Mouse (Mus musculus) T-helper 17 cell (primary cell): ENCODE measurements around the gene Taf1d.
"Not testable (repeated sequence)": the region's sequence is repeated elsewhere in the genome, so short reads cannot be mapped to it uniquely, and the experiment has no call there.

ENCODE experiments used
- in situ Hi-C, 2 experiments: fragments of 300-600 bp; cut with MboI, MseI; formaldehyde crosslinking; loops; 1 replicate in 1 of 2; 2 replicates in 1 of 2; pipeline ENCODE4 v1.15.1; 2025; ENCODE audit warnings: high pct_unique_total_duplicates in 2 of 2

Taf1d gene

GRCm38 (mm10) chr9:15307257-15307656, 1.2 kb downstream of the Taf1d start:
- in situ Hi-C loops, result loop anchor here in 1 of 2 experiments (10.0 kb wide), 1 partner anchor 1032 kb away; the partner anchor contains the start of gene Sesn3

GRCm38 (mm10) chr9:15308254-15308653, 2.2 kb downstream of the Taf1d start:
- in situ Hi-C loops, result loop anchor here in 1 of 2 experiments (10.0 kb wide), 1 partner anchor 1033 kb away; the partner anchor contains the start of gene Sesn3

- in situ Hi-C loops, result loop anchor here in 1 of 2 experiments (10.0 kb wide), 1 partner anchor 1035 kb away; the partner anchor contains the start of gene Sesn3
Observed at GRCm38 (mm10) chr9:15309425-15309824, 3.4 kb downstream of the Taf1d start.

GRCm38 (mm10) chr9:15310179-15310578, 4.2 kb downstream of the Taf1d start:
- in situ Hi-C loops, result no loop called here

GRCm38 (mm10) chr9:15312054-15312735, 6.2 kb downstream of the Taf1d start:
- in situ Hi-C loops, result no loop called here

- in situ Hi-C loops, result no loop called here
Observed at GRCm38 (mm10) chr9:15313633-15314032, 7.6 kb downstream of the Taf1d start.

- in situ Hi-C loops, result no loop called here
Observed at GRCm38 (mm10) chr9:15314619-15315018, 8.6 kb downstream of the Taf1d start.

- in situ Hi-C loops, result not testable (repeated sequence)
Observed at GRCm38 (mm10) chr9:15316296-15316695, 10.3 kb downstream of the Taf1d start.

GRCm38 (mm10) chr9:15317223-15318169, 11.5 kb downstream of the Taf1d start:
- in situ Hi-C loops, result no loop called here

GRCm38 (mm10) chr9:15318170-15318742, 12.2 kb downstream of the Taf1d start:
- in situ Hi-C loops, result no loop called here

- in situ Hi-C loops, result loop anchor here in 1 of 2 experiments (25.0 kb wide), 1 partner anchor 1525 kb away; no protein-coding TSS in a partner anchor
Observed at GRCm38 (mm10) chr9:15337776-15338175, 31.8 kb downstream of the Taf1d start.

- in situ Hi-C loops, result loop anchor here in 1 of 2 experiments (25.0 kb wide), 1 partner anchor 1538 kb away; no protein-coding TSS in a partner anchor
Observed at GRCm38 (mm10) chr9:15349925-15350324, 43.9 kb downstream of the Taf1d start.

- in situ Hi-C loops, result loop anchor here (5.0 kb wide), 3 partner anchors 135 to 1530 kb away; partner anchors contain the start of genes Cep57 (in 1 of the 2), Fam76b (in 1 of the 2) and Smco4 (in 1 of the 2)
Observed at GRCm38 (mm10) chr9:15356916-15357483, 51.0 kb downstream of the Taf1d start.

GRCm38 (mm10) chr9:15357484-15358275, 51.7 kb downstream of the Taf1d start, which contains the start of gene Cep295:
Gene Cep295, minus strand, starts transcription at chr9:15357788.
- in situ Hi-C loops, result loop anchor here (5.0 kb wide), 3 partner anchors 135 to 1530 kb away; partner anchors contain the start of genes Cep57 (in 1 of the 2), Fam76b (in 1 of the 2) and Smco4 (in 1 of the 2)

GRCm38 (mm10) chr9:15364843-15365242, 58.8 kb downstream of the Taf1d start:
- in situ Hi-C loops, result loop anchor here (5.0 to 10.0 kb wide), 3 partner anchors 240 to 302 kb away; no protein-coding TSS in a partner anchor

- in situ Hi-C loops, result loop anchor here (5.0 to 10.0 kb wide), 3 partner anchors 239 to 301 kb away; no protein-coding TSS in a partner anchor
Observed at GRCm38 (mm10) chr9:15365856-15366255, 59.8 kb downstream of the Taf1d start.

GRCm38 (mm10) chr9:15366260-15366659, 60.2 kb downstream of the Taf1d start:
- in situ Hi-C loops, result loop anchor here (5.0 to 10.0 kb wide), 3 partner anchors 239 to 301 kb away; no protein-coding TSS in a partner anchor
